Mouse (Mus musculus) urinary bladder, adult 18-20 months (tissue): ENCODE measurements at regions not wholly inside any gene's neighbourhood (a gene's known extent, or its start where the extent isn't known, plus 50 kb on each side); places are given as distances from the start of the nearest gene placed in this dataset.

Experiments used
- DNase-seq, 2 experiments: peaks; one replicate each; pipeline ENCODE4 v3.0.0; 2022; ENCODE audit warnings: low spot score in 2 of 2, mixed read lengths in 2 of 2

- DNase-seq = no peak
These were observed 384.0 kb upstream of the 1700015G11Rik start for GRCm38 (mm10) chr7:52399513-52399912.

GRCm38 (mm10) chr7:52391793-52392192 is 376.3 kb upstream of the 1700015G11Rik start:
- peak in 1 of 2 experiments; percentile 1 for DNase-seq
